Mouse (Mus musculus) CH12.LX (cell line): ENCODE results near the gene Pdcd10.

Experiments used
- CTCF ChIP-seq, 2 experiments: IDR thresholded peaks in 1 of 2; conservative IDR thresholded peaks in 1 of 2; 2 replicates each; pipeline ENCODE4 v1.5.1; 2011 to 2012; ENCODE audit warnings: low read depth in 2 of 2, low read length in 2 of 2, improper control_type of control experiment in 1 of 2, inconsistent platforms in 1 of 2, mild to moderate bottlenecking in 1 of 2, moderate library complexity in 1 of 2
- ELF1 ChIP-seq: IDR thresholded peaks from 2 replicates; pipeline ENCODE4 v1.6.1; 2014; ENCODE audit warnings: low read depth, mild to moderate bottlenecking, inconsistent platforms, low read length, improper control_type of control experiment
- KAT2A ChIP-seq: IDR thresholded peaks from 2 replicates; pipeline ENCODE4 v1.6.1; 2012; ENCODE audit warnings: low read length, improper control_type of control experiment, inconsistent platforms; ENCODE audit not compliant: insufficient replicate concordance
- MYC ChIP-seq: IDR thresholded peaks from 2 replicates; pipeline ENCODE4 v1.6.1; 2011; ENCODE audit warnings: low read depth, mild to moderate bottlenecking, improper control_type of control experiment, low read length
- POLR2A ChIP-seq: IDR thresholded peaks from 2 replicates; pipeline ENCODE4 v1.6.1; 2011; ENCODE audit warnings: low read depth, mild to moderate bottlenecking, improper control_type of control experiment, low read length
- ZMIZ1 ChIP-seq: IDR thresholded peaks from 2 replicates; pipeline ENCODE4 v1.6.1; 2012; ENCODE audit warnings: low read depth, mild to moderate bottlenecking, inconsistent platforms, low read length, improper control_type of control experiment

DNA sequence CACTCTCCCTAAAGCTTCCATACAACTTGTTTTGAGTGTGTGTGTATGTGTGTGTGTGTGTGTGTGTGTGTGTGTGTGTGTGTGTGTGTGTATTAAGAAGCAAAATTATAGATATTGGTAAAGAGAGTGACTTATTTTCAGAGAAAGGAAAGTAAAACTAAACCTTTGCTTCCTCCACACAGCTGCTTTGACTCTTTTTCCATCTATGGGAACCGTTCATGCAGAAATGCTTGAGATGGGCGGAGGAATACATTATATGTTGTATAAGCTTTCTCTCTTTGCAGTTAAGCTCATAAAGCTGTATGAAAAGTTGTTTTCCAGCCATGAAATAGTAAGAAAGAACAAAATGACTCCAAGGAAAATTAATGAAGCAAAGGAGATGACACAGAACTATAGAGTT is 17.4 kb upstream of the Pdcd10 start:
- TF ChIP-seq POLR2A = no peak
- TF ChIP-seq ELF1 = no peak
- TF ChIP-seq ZMIZ1 = no peak
- no peak for TF ChIP-seq MYC
- TF ChIP-seq CTCF (conservative IDR thresholded peaks at IDR 0.05 in 1 of 2, IDR thresholded peaks at IDR 0.05 in 1 of 2; ENCODE audit: low read depth in 2 of 2, low read length in 2 of 2) = no peak
- no peak for TF ChIP-seq KAT2A
